Mouse (Mus musculus) embryonic facial prominence, embryonic 11.5 days (tissue): ENCODE results near the gene Macf1. TPM values are rescaled to one million over a fixed set of nuclear protein-coding genes. Genes with fewer than 3 reads are reported as not detected.
A peak's percentile ranks its signal among the peaks of the same experiment; 100 is the strongest.

ENCODE experiments used
- ATAC-seq: fragments of 200-750 bp; cut with Nextera tagmentation; replicated peaks from 2 replicates; pipeline ENCODE4 v1.8.0; 2017; ENCODE audit warnings: low read depth; ENCODE audit not compliant: insufficient number of reproducible peaks, low FRiP score, low TSS enrichment
- DNase-seq: peaks from one replicate; pipeline ENCODE4 v3.0.0-alpha.2; 2015; ENCODE audit warnings: low spot score
- H3K27ac ChIP-seq: fragments of 300-500 bp; sonication (generic); replicated peaks from 2 replicates; pipeline ENCODE4 v1.5.1; 2014; ENCODE audit warnings: mild to moderate bottlenecking, low read depth, low read length, control low read depth
- H3K27me3 ChIP-seq: fragments of 300-500 bp; sonication (generic); 2 replicates; pipeline ENCODE4 v1.6.1; 2014; ENCODE audit warnings: mild to moderate bottlenecking, low read length, moderate library complexity, mixed read lengths; ENCODE audit not compliant: control insufficient read depth, insufficient read depth
- H3K36me3 ChIP-seq: fragments of 300-500 bp; sonication (generic); replicated peaks from 2 replicates; pipeline ENCODE4 v1.6.1; 2014; ENCODE audit warnings: low read depth, mild to moderate bottlenecking, low read length, moderate library complexity, mixed read lengths; ENCODE audit not compliant: control insufficient read depth, insufficient read depth
- H3K4me1 ChIP-seq: fragments of 300-500 bp; sonication (generic); 2 replicates; pipeline ENCODE4 v1.6.1; 2014; ENCODE audit warnings: low read length, mixed read lengths; ENCODE audit not compliant: control insufficient read depth, insufficient read depth
- H3K4me2 ChIP-seq: fragments of 300-500 bp; sonication (generic); 2 replicates; pipeline ENCODE4 v1.6.1; 2014; ENCODE audit warnings: low read depth, mild to moderate bottlenecking, control low read depth, low read length, moderate library complexity
- H3K4me3 ChIP-seq: fragments of 300-500 bp; sonication (generic); 2 replicates; pipeline ENCODE4 v1.5.1; 2014; ENCODE audit warnings: low read depth, low read length, control low read depth
- H3K9ac ChIP-seq: fragments of 300-500 bp; sonication (generic); replicated peaks from 2 replicates; pipeline ENCODE4 v1.6.1; 2014; ENCODE audit warnings: mild to moderate bottlenecking, control low read depth, low read length
- H3K9me3 ChIP-seq: fragments of 300-500 bp; sonication (generic); replicated peaks from 2 replicates; pipeline ENCODE4 v1.6.1; 2016; ENCODE audit warnings: mild to moderate bottlenecking, low read length, inconsistent platforms, mixed read lengths; ENCODE audit not compliant: control insufficient read depth
- WGBS: fragments of 180-500 bp; shearing (Covaris S2); extraction: QIAGEN DNeasy Blood & Tissue Kit; methylation state at CpG from one replicate; pipeline ENCODE4 v1.1.7; 2014; 5-methylcytosine and 5-hydroxymethylcytosine counted together
- polyA plus RNA-seq: library from polyadenylated mRNA; unstranded; fragments of >200 nt; fragmentation: Nextera tagmentation; extraction: Ambion mirVana; gene quantifications from 2 replicates; pipeline ENCODE4 v1.2.1, GENCODE M21; 2014

The Macf1 gene
- polyA plus RNA-seq, 1 experiment from 2014 or later, result 70.2 TPM

- no peak overlapping the region for H3K4me2 ChIP-seq
- no peaks in the 10 kb centered on the region for H3K4me1 ChIP-seq
- WGBS, result 91% methylated on average over 12 of the region's 12 CpGs
- no peaks in the 10 kb centered on the region for H3K27me3 ChIP-seq
- H3K9me3 ChIP-seq, result no peaks in the 10 kb centered on the region
- no peak overlapping the region for H3K9ac ChIP-seq
- DNase-seq (no peak), ATAC-seq (no peak)
- peaks cover 23% of the 10 kb centered on the region for H3K36me3 ChIP-seq
- H3K4me3 ChIP-seq, result no peak overlapping the region
- H3K27ac ChIP-seq, result no peak overlapping the region
These were observed 323.4 kb downstream of the Macf1 start for GRCm38 (mm10) chr4:123360771-123361170.

GRCm38 (mm10) chr4:123358613-123359012 lies 325.5 kb downstream of the Macf1 start:
- Histone ChIP-seq H3K9ac (no peak overlapping the region), H3K9me3 (no peaks in the 10 kb centered on the region), H3K4me1 (no peaks in the 10 kb centered on the region), H3K27ac (no peak overlapping the region), H3K36me3 (peaks cover 23% of the 10 kb centered on the region), H3K4me3 (no peak overlapping the region), H3K4me2 (no peak overlapping the region), H3K27me3 (no peaks in the 10 kb centered on the region)
- ATAC-seq (no peak), DNase-seq (no peak)
- WGBS, result 92% methylated on average over 7 of the region's 7 CpGs

GRCm38 (mm10) chr4:123355941-123356340 lies 328.2 kb downstream of the Macf1 start:
- no peaks in the 10 kb centered on the region for H3K4me1 ChIP-seq
- no peak overlapping the region for H3K27ac ChIP-seq
- ATAC-seq (no peak), DNase-seq (no peak)
- H3K36me3 ChIP-seq, result peaks cover 29% of the 10 kb centered on the region
- H3K4me2 ChIP-seq, result no peak overlapping the region
- H3K9me3 ChIP-seq, result no peaks in the 10 kb centered on the region
- WGBS, result 92% methylated on average over 8 of the region's 8 CpGs
- H3K9ac ChIP-seq, result no peak overlapping the region
- H3K4me3 ChIP-seq, result no peak overlapping the region
- no peaks in the 10 kb centered on the region for H3K27me3 ChIP-seq

- DNase-seq (no peak), ATAC-seq (no peak)
- H3K4me2 ChIP-seq, result no peak overlapping the region
- no peaks in the 10 kb centered on the region for H3K9me3 ChIP-seq
- H3K9ac ChIP-seq, result no peak overlapping the region
- WGBS, result 90% methylated on average over 10 of the region's 10 CpGs
- no peak overlapping the region for H3K4me3 ChIP-seq
- no peaks in the 10 kb centered on the region for H3K27me3 ChIP-seq
- no peaks in the 10 kb centered on the region for H3K4me1 ChIP-seq
- H3K36me3 ChIP-seq, result peaks cover 21% of the 10 kb centered on the region
- H3K27ac ChIP-seq, result no peak overlapping the region
These were observed 330.8 kb downstream of the Macf1 start for GRCm38 (mm10) chr4:123353271-123353877.

- Histone ChIP-seq H3K27ac (no peak overlapping the region), H3K4me1 (peaks cover 2% of the 10 kb centered on the region; the same call in 1 of the 2 replicates), H3K36me3 (no peaks in the 10 kb centered on the region), H3K4me3 (peak overlapping the region; percentile 50; the same call in 1 of the 2 replicates), H3K27me3 (peaks cover 33% of the 10 kb centered on the region), H3K9ac (no peak overlapping the region), H3K9me3 (no peaks in the 10 kb centered on the region), H3K4me2 (peak overlapping the region; percentile 92)
- ATAC-seq, result no peak
- WGBS, result 8% methylated on average over 6 of the region's 6 CpGs
- DNase-seq, result no peak
These were observed 340.7 kb downstream of the Macf1 start for GRCm38 (mm10) chr4:123343471-123343789.

GRCm38 (mm10) chr4:123342642-123343470 lies 341.3 kb downstream of the Macf1 start, which contains the start of gene Bmp8a:
Gene Bmp8a, minus strand, starts transcription at chr4:123343252.
- no peaks in the 10 kb centered on the region for H3K36me3 ChIP-seq
- peaks cover 33% of the 10 kb centered on the region for H3K27me3 ChIP-seq
- H3K27ac ChIP-seq, result no peak within 1 kb of the TSS
- no peaks in the 10 kb centered on the region for H3K9me3 ChIP-seq
- H3K4me1 ChIP-seq, result peaks cover 2% of the 10 kb centered on the region; the same call in 1 of the 2 replicates
- no peak within 1 kb of the TSS; the same call in 1 of the 2 replicates for H3K9ac ChIP-seq
- H3K4me2 ChIP-seq, result peak within 1 kb of the TSS; percentile 92
- DNase-seq, result peak; percentile 88
- WGBS, result 1% methylated on average over 64 of the region's 65 CpGs
- ATAC-seq, result peak; percentile 89
- peak within 1 kb of the TSS; percentile 50 for H3K4me3 ChIP-seq

- WGBS, result 3% methylated on average over 42 of the region's 43 CpGs
- DNase-seq, result no peak
- Histone ChIP-seq H3K4me2 (peak overlapping the region; percentile 92), H3K36me3 (no peaks in the 10 kb centered on the region), H3K4me3 (peak overlapping the region; percentile 50), H3K27ac (no peak overlapping the region), H3K27me3 (peaks cover 33% of the 10 kb centered on the region), H3K9ac (no peak overlapping the region), H3K4me1 (peaks cover 2% of the 10 kb centered on the region; the same call in 1 of the 2 replicates), H3K9me3 (no peaks in the 10 kb centered on the region)
- ATAC-seq, result peak; percentile 15
These were observed 342.0 kb downstream of the Macf1 start for GRCm38 (mm10) chr4:123342091-123342641.

GRCm38 (mm10) chr4:123340232-123340631 lies 343.9 kb downstream of the Macf1 start:
- DNase-seq (no peak), ATAC-seq (no peak)
- Histone ChIP-seq H3K36me3 (no peaks in the 10 kb centered on the region), H3K9ac (no peak overlapping the region), H3K4me3 (no peak overlapping the region), H3K4me2 (no peak overlapping the region), H3K9me3 (no peaks in the 10 kb centered on the region), H3K27me3 (peaks cover 33% of the 10 kb centered on the region), H3K4me1 (peaks cover 2% of the 10 kb centered on the region; the same call in 1 of the 2 replicates), H3K27ac (no peak overlapping the region)
- WGBS, result 71% methylated on average over 5 of the region's 5 CpGs
